Mouse (Mus musculus) cerebellum, postnatal 14 days (tissue): ENCODE measurements around the gene Pkn3.
"Not testable (repeated sequence)": the region's sequence is repeated elsewhere in the genome, so short reads cannot be mapped to it uniquely, and the experiment has no call there.

Source experiments
- DNase-seq, 2 experiments: peaks; one replicate each; pipeline ENCODE4 v3.0.0; 2021; ENCODE audit warnings: mixed read lengths in 2 of 2

The Pkn3 gene

GRCm38 (mm10) chr2:30077502-30078348 is at the start of gene Pkn3:
Gene Pkn3 (plus strand): TSS chr2:30077684.
- DNase-seq = peak; percentile 88 to 89

- peak in 1 of 2 experiments; percentile 45 for DNase-seq
These were observed 45.1 kb upstream of the Pkn3 start for GRCm38 (mm10) chr2:30032244-30032846.

GRCm38 (mm10) chr2:30032957-30033356 is 44.5 kb upstream of the Pkn3 start:
- no peak for DNase-seq

GRCm38 (mm10) chr2:30037762-30038161 is 39.7 kb upstream of the Pkn3 start:
- no peak for DNase-seq

GRCm38 (mm10) chr2:30038370-30038769 is 39.1 kb upstream of the Pkn3 start:
- DNase-seq = no peak

- no peak for DNase-seq
These were observed 37.8 kb upstream of the Pkn3 start for GRCm38 (mm10) chr2:30039687-30040086.

GRCm38 (mm10) chr2:30042445-30042844 is 35.0 kb upstream of the Pkn3 start:
- DNase-seq = peak; percentile 87 to 95

GRCm38 (mm10) chr2:30044550-30044949 is 32.9 kb upstream of the Pkn3 start:
- no peak for DNase-seq

- DNase-seq = no peak
These were observed 30.4 kb upstream of the Pkn3 start for GRCm38 (mm10) chr2:30047127-30047526.

GRCm38 (mm10) chr2:30048101-30048501 is 29.4 kb upstream of the Pkn3 start:
- no peak for DNase-seq

GRCm38 (mm10) chr2:30048699-30049388 is 28.6 kb upstream of the Pkn3 start, which contains the start of gene Wdr34:
Gene Wdr34 (minus strand): TSS chr2:30048881.
- peak; percentile 99 for DNase-seq

GRCm38 (mm10) chr2:30049831-30050230 is 27.7 kb upstream of the Pkn3 start:
- no peak for DNase-seq

- no peak for DNase-seq
These were observed 25.3 kb upstream of the Pkn3 start for GRCm38 (mm10) chr2:30051992-30052761.

- DNase-seq = not testable (repeated sequence)
These were observed 22.2 kb upstream of the Pkn3 start for GRCm38 (mm10) chr2:30055310-30055709.

GRCm38 (mm10) chr2:30056736-30057135 is 20.7 kb upstream of the Pkn3 start:
- DNase-seq = no peak

GRCm38 (mm10) chr2:30057223-30057904 is 20.1 kb upstream of the Pkn3 start, which contains the start of gene Set:
Gene Set (plus strand): TSS chr2:30057378.
- DNase-seq = no peak

GRCm38 (mm10) chr2:30058418-30058817 is 19.1 kb upstream of the Pkn3 start:
- no peak for DNase-seq

GRCm38 (mm10) chr2:30061215-30062166 is 16.0 kb upstream of the Pkn3 start:
- DNase-seq = peak in 1 of 2 experiments; percentile 31

GRCm38 (mm10) chr2:30062249-30063093 is 15.0 kb upstream of the Pkn3 start:
- peak; percentile 48 to 50 for DNase-seq

- DNase-seq = no peak
These were observed 14.2 kb upstream of the Pkn3 start for GRCm38 (mm10) chr2:30063235-30063634.
